In genomic region chr11:62804119-62804518, GRCm38 (mm10) we compare ENCODE assay signal across 33 mouse cellular contexts. TPM values are rescaled to one million over a fixed set of nuclear protein-coding genes. Genes with fewer than 3 reads are reported as not detected.
A peak's percentile ranks its signal among the peaks of the same experiment; 100 is the strongest.
DNase-seq lines count a peak whose midpoint lies in the region; ATAC-seq and TF ChIP-seq lines count a peak whose summit lies in the region.
"Had no signal": no experiment of that assay in that cellular context is flagged by ENCODE, and none has a peak within 500 bp of the region (broad histone marks: within the 10 kb centered on the region; RNA-seq: fewer than 3 reads in every experiment).

No protein-coding gene starts in this region.

- H3K27ac ChIP-seq in lung, embryonic 15.5 days = no peak overlapping the region
- H3K27ac ChIP-seq in ES-E14 (ENCODE audit: insufficient read depth, low read depth, low read length, poor library complexity, severe bottlenecking) = no peak overlapping the region
- H3K27ac ChIP-seq in intestine, embryonic 15.5 days = no peak overlapping the region
- H3K27ac ChIP-seq in stomach, postnatal 0 days (replicated peaks) = no peak overlapping the region
- H3K27ac ChIP-seq: hindbrain, postnatal 0 days; kidney, postnatal 0 days; left cerebral cortex, adult 2 months; limb, embryonic 15.5 days; liver, embryonic 14.5 days; midbrain, embryonic 10.5 days; neural tube, embryonic 13.5 days had no signal

- no peak for DNase-seq in lung, adult 18-20 months
- DNase-seq in ES-E14 (ENCODE audit: low read depth, low spot score) = no peak
- peak; percentile 46 for DNase-seq in stomach, postnatal 0 days (ENCODE audit: low spot score)
- DNase-seq in frontal cortex, postnatal 25 days (ENCODE audit: low spot score in 2 of 2) = no peak
- no peak for DNase-seq in retina, postnatal 1 day
- DNase-seq: adrenal gland, adult 2 months; cerebellum, adult 11 months; cerebellum, adult 9-11 months; gastrocnemius, postnatal 10 days; heart, postnatal 10 days; kidney, adult 2 months; left cerebral cortex, postnatal 4 days; right cerebral cortex, postnatal 4 days; thymus, adult 18-20 months had no signal

- ATAC-seq in lung, embryonic 15.5 days (ENCODE audit: borderline replicate concordance, extremely low read depth, low FRiP score, low TSS enrichment) = no peak
- peak; percentile 70 for ATAC-seq in intestine, embryonic 15.5 days
- no peak for ATAC-seq in stomach, postnatal 0 days (ENCODE audit: low FRiP score, low TSS enrichment)
- ATAC-seq: forebrain, embryonic 14.5 days; hindbrain, postnatal 0 days; lung, postnatal 0 days; midbrain, embryonic 16.5 days had no signal

- H3K9ac ChIP-seq in lung, embryonic 15.5 days = no peak overlapping the region
- 0 out of 2 replicates have a peak overlapping the region, but pooled peaks have one; percentile 16 for H3K9ac ChIP-seq in ES-E14 (ENCODE audit: insufficient read depth, low read depth, low read length, poor library complexity, severe bottlenecking)
- H3K9ac ChIP-seq in intestine, embryonic 15.5 days = no peak overlapping the region
- H3K9ac ChIP-seq in stomach, postnatal 0 days (ENCODE audit: low read length) = no peak overlapping the region
- H3K9ac ChIP-seq: limb, embryonic 15.5 days; liver, embryonic 14.5 days; neural tube, embryonic 13.5 days had no signal

- in situ Hi-C loops in ES-E14 (cut with MboI; ENCODE audit: low sequenced_read_pairs in 2 of 2, unreplicated experiment in 2 of 2) = no loop called here

- no peaks in the 10 kb centered on the region for H3K36me3 ChIP-seq in lung, embryonic 15.5 days
- no peaks in the 10 kb centered on the region for H3K36me3 ChIP-seq in ES-E14 (ENCODE audit: control insufficient read depth, insufficient read depth, low read length, poor library complexity, severe bottlenecking)
- H3K36me3 ChIP-seq in intestine, embryonic 15.5 days = no peaks in the 10 kb centered on the region
- H3K36me3 ChIP-seq in stomach, postnatal 0 days (ENCODE audit: control insufficient read depth, insufficient read depth, low read length) = no peaks in the 10 kb centered on the region
- H3K36me3 ChIP-seq: limb, embryonic 15.5 days; midbrain, embryonic 10.5 days; neural tube, embryonic 13.5 days had no signal

- H3K4me3 ChIP-seq in lung, embryonic 15.5 days = no peak overlapping the region
- peak overlapping the region; percentile 27 to 35; a peak in 3 of 4 replicates for H3K4me3 ChIP-seq in ES-E14 (ENCODE audit: insufficient read depth in 1 of 2, low read depth in 1 of 2, low read length in 2 of 2, poor library complexity in 1 of 2, severe bottlenecking in 1 of 2)
- H3K4me3 ChIP-seq in intestine, embryonic 15.5 days (replicated peaks) = no peak overlapping the region
- no peak overlapping the region for H3K4me3 ChIP-seq in stomach, postnatal 0 days (ENCODE audit: low read depth, low read length)
- H3K4me3 ChIP-seq: left cerebral cortex, adult 2 months; limb, embryonic 15.5 days; midbrain, embryonic 10.5 days; myocyte; neural tube, embryonic 13.5 days had no signal

- TF ChIP-seq EP300 in stomach, postnatal 0 days (optimal IDR thresholded peaks at IDR 0.05) = no peak

- H3K9me3 ChIP-seq in lung, embryonic 15.5 days = no peaks in the 10 kb centered on the region
- no peaks in the 10 kb centered on the region for H3K9me3 ChIP-seq in ES-E14 (ENCODE audit: control insufficient read depth, insufficient read depth, low read depth, low read length)
- no peaks in the 10 kb centered on the region for H3K9me3 ChIP-seq in intestine, embryonic 15.5 days
- no peaks in the 10 kb centered on the region for H3K9me3 ChIP-seq in stomach, postnatal 0 days (ENCODE audit: control insufficient read depth, low read length)
- H3K9me3 ChIP-seq: limb, embryonic 15.5 days; midbrain, embryonic 10.5 days had no signal

- H3K27me3 ChIP-seq in lung, embryonic 15.5 days = no peaks in the 10 kb centered on the region
- H3K27me3 ChIP-seq in intestine, embryonic 15.5 days (replicated peaks) = no peaks in the 10 kb centered on the region
- H3K27me3 ChIP-seq in stomach, postnatal 0 days (ENCODE audit: control insufficient read depth, insufficient read depth, low read length) = no peaks in the 10 kb centered on the region
- H3K27me3 ChIP-seq: limb, embryonic 15.5 days; neural tube, embryonic 13.5 days had no signal

- H3K4me1 ChIP-seq in lung, embryonic 15.5 days = no peaks in the 10 kb centered on the region
- H3K4me1 ChIP-seq in ES-E14 (ENCODE audit: control insufficient read depth in 2 of 2, insufficient read depth in 2 of 2, low read length in 2 of 2, poor library complexity in 1 of 2) = no peaks in the 10 kb centered on the region
- H3K4me1 ChIP-seq in intestine, embryonic 15.5 days (replicated peaks) = no peaks in the 10 kb centered on the region
- H3K4me1 ChIP-seq in stomach, postnatal 0 days (replicated peaks; ENCODE audit: control insufficient read depth, insufficient read depth) = no peaks in the 10 kb centered on the region
- H3K4me1 ChIP-seq: limb, embryonic 15.5 days; midbrain, embryonic 10.5 days; neural tube, embryonic 13.5 days had no signal

- TF ChIP-seq CTCF in stomach, postnatal 0 days (IDR thresholded peaks at IDR 0.05; ENCODE audit: low read depth) = no peak

- H3K4me2 ChIP-seq in lung, embryonic 15.5 days = peak overlapping the region; percentile 29
- H3K4me2 ChIP-seq in intestine, embryonic 15.5 days (replicated peaks) = 0 out of 2 replicates have a peak overlapping the region, but pooled peaks have one; percentile 27
- 0 out of 2 replicates have a peak overlapping the region, but pooled peaks have one; percentile 1 for H3K4me2 ChIP-seq in stomach, postnatal 0 days (replicated peaks; ENCODE audit: low read depth)
- H3K4me2 ChIP-seq: heart, embryonic 11.5 days; limb, embryonic 15.5 days; neural tube, embryonic 13.5 days had no signal

- WGBS in lung, embryonic 15.5 days = 40% methylated on average over 13 of the region's 13 CpGs
- 38% methylated on average over 13 of the region's 13 CpGs for WGBS in intestine, embryonic 15.5 days
- 45% methylated on average over 13 of the region's 13 CpGs for WGBS in stomach, postnatal 0 days

TF ChIP-seq in ES-E14, 5 proteins besides CTCF, POLR2A, EP300 and RAD21:
- TF ChIP-seq ZNF384 (IDR thresholded peaks at IDR 0.05; ENCODE audit: low read depth, low read length) (no peak), MAFK (IDR thresholded peaks at IDR 0.05; ENCODE audit: insufficient read depth, low read depth, low read length) (no peak), HCFC1 (IDR thresholded peaks at IDR 0.05; ENCODE audit: borderline replicate concordance, insufficient read depth, low read length) (no peak), ZC3H11A (IDR thresholded peaks at IDR 0.05; ENCODE audit: borderline replicate concordance, low read depth, low read length) (no peak), CHD2 (IDR thresholded peaks at IDR 0.05; ENCODE audit: low read depth, low read length) (no peak)

RNA-seq across cellular contexts. Expression of gene Zfp286, which starts 14.9 kb away (rescaled TPM):
- 16.6 and 16.7 TPM in 2 replicates for polyA plus RNA-seq in lung, embryonic 15.5 days (2015; fragmentation: Nextera tagmentation; extraction: Ambion mirVana)
- 6.3 and 9.1 TPM in 2 replicates for total RNA-seq in ES-E14 (2012; rRNA removed)
- 13.1 and 13.5 TPM in 2 replicates for polyA plus RNA-seq in intestine, embryonic 15.5 days (2015; fragmentation: Nextera tagmentation; extraction: Ambion mirVana)
- 4.6 and 5.5 TPM in 2 replicates for polyA plus RNA-seq in stomach, postnatal 0 days (2015; fragmentation: Nextera tagmentation; extraction: Ambion mirVana)
- polyA plus RNA-seq: myocyte had no signal

RNA-seq across cellular contexts. Expression of gene Trim16, which starts 15.9 kb away (rescaled TPM):
- polyA plus RNA-seq in lung, embryonic 15.5 days (2015; fragmentation: Nextera tagmentation; extraction: Ambion mirVana) = 20.2 and 23.6 TPM in 2 replicates
- 3.5 and 4.1 TPM in 2 replicates for total RNA-seq in ES-E14 (2012; rRNA removed)
- polyA plus RNA-seq in intestine, embryonic 15.5 days (2015; fragmentation: Nextera tagmentation; extraction: Ambion mirVana) = 11.1 and 11.3 TPM in 2 replicates
- 23.4 and 25.0 TPM in 2 replicates for polyA plus RNA-seq in stomach, postnatal 0 days (2015; fragmentation: Nextera tagmentation; extraction: Ambion mirVana)

RNA-seq across cellular contexts. Expression of gene Fbxw10, which starts 42.8 kb away (rescaled TPM):
- 0.38 and 0.49 TPM in 2 replicates for polyA plus RNA-seq in lung, embryonic 15.5 days (2015; fragmentation: Nextera tagmentation; extraction: Ambion mirVana)
- 0.85 and 1.2 TPM in 2 replicates for total RNA-seq in ES-E14 (2012; rRNA removed)
- 0.14 and 0.27 TPM in 2 replicates for polyA plus RNA-seq in intestine, embryonic 15.5 days (2015; fragmentation: Nextera tagmentation; extraction: Ambion mirVana)
- 0.47 TPM in 2 replicates for polyA plus RNA-seq in stomach, postnatal 0 days (2015; fragmentation: Nextera tagmentation; extraction: Ambion mirVana)
- polyA plus RNA-seq: adrenal gland, adult 2 months; myocyte had no signal

RNA-seq across cellular contexts. Expression of gene Gm10428, which starts 51.2 kb away (rescaled TPM):
- polyA plus RNA-seq in lung, embryonic 15.5 days (2015; fragmentation: Nextera tagmentation; extraction: Ambion mirVana) = not detected in 2 replicates
- total RNA-seq in ES-E14 (2012; rRNA removed) = not detected in 2 replicates
- not detected in 2 replicates for polyA plus RNA-seq in intestine, embryonic 15.5 days (2015; fragmentation: Nextera tagmentation; extraction: Ambion mirVana)
- not detected in 2 replicates for polyA plus RNA-seq in stomach, postnatal 0 days (2015; fragmentation: Nextera tagmentation; extraction: Ambion mirVana)
- total RNA-seq: adrenal gland, adult 2 months; adrenal gland, postnatal 4 days; common myeloid progenitor, adult 5-6 weeks; gastrocnemius, postnatal 10 days; granulocyte monocyte progenitor cell, adult 5-6 weeks; heart, postnatal 10 days; hindbrain, postnatal 0 days; layer of hippocampus, postnatal 10 days; left cerebral cortex, adult 2 months; left cerebral cortex, postnatal 4 days had no signal
- polyA plus RNA-seq: adrenal gland, adult 2 months; forebrain, embryonic 14.5 days; heart, embryonic 11.5 days; hindbrain, embryonic 11.5 days; hindbrain, postnatal 0 days; kidney, adult 2 months; limb, embryonic 15.5 days; liver, embryonic 14.5 days; lung, postnatal 0 days; midbrain, embryonic 10.5 days; midbrain, embryonic 16.5 days; myocyte; neural tube, embryonic 13.5 days had no signal

Comparison
In these comparisons a context has a peak if more than half of its experiments do, and no peak if none do; other contexts are left out.
1. H3K4me3 ChIP-seq: peak in ES-E14 (2 of 2); none in lung, embryonic 15.5 days (single experiment), intestine, embryonic 15.5 days (single experiment) and stomach, postnatal 0 days (single experiment).
2. Peak in every context shown above with its lines, with median percentiles within 50 percentile points of each other: H3K4me2 ChIP-seq.